Mouse (Mus musculus) megakaryocyte, embryonic 14.5 days (primary cell): ENCODE data around the gene Spcs1.

Source experiments
- FLI1 ChIP-seq: IDR thresholded peaks from 2 replicates; pipeline ENCODE4 v1.6.1; 2012; ENCODE audit warnings: low read length, inconsistent platforms, mixed read lengths
- GATA1 ChIP-seq: IDR thresholded peaks from 3 replicates; pipeline ENCODE4 v1.6.1; 2012; ENCODE audit warnings: mixed read lengths, low read length, inconsistent platforms, borderline replicate concordance

GRCm38 (mm10) chr14:31016063-31016462 is 14.6 kb upstream of the Spcs1 start:
- TF ChIP-seq FLI1 (no peak), GATA1 (no peak)
